Mouse (Mus musculus) MEL (cell line): ENCODE results near the gene Atp13a4. TPM values are rescaled to one million over a fixed set of nuclear protein-coding genes. Genes with fewer than 3 reads are reported as not detected.

ENCODE experiments used
- DNase-seq: peaks from one replicate; pipeline ENCODE4 v3.0.0; 2011; ENCODE audit warnings: low read depth, low spot score
- H3K27ac ChIP-seq: 2 replicates; pipeline ENCODE4 v1.5.1; 2012; ENCODE audit warnings: low read depth, mild to moderate bottlenecking, control low read depth, low read length, moderate library complexity; ENCODE audit not compliant: control insufficient read depth
- H3K27me3 ChIP-seq, 2 experiments: fragments of 150-350 bp in 1 of 2; sonication (generic) in 1 of 2; 2 replicates each; pipeline ENCODE4 v1.6.1; 2012; ENCODE audit warnings: low read length in 2 of 2, mild to moderate bottlenecking in 2 of 2, improper control_type of control experiment in 1 of 2, moderate library complexity in 1 of 2; ENCODE audit not compliant: insufficient read depth in 2 of 2, control insufficient read depth in 1 of 2
- H3K36me3 ChIP-seq, 2 experiments: 2 replicates each; pipeline ENCODE4 v1.6.1; 2012 to 2014; ENCODE audit warnings: low read length in 2 of 2, improper control_type of control experiment in 1 of 2, inconsistent platforms in 1 of 2, mild to moderate bottlenecking in 1 of 2; ENCODE audit not compliant: insufficient read depth in 2 of 2, control insufficient read depth in 1 of 2
- H3K4me1 ChIP-seq, 2 experiments: fragments of 150-350 bp in 1 of 2; sonication (generic) in 1 of 2; 2 replicates each; pipeline ENCODE4 v1.6.1; 2012; ENCODE audit warnings: low read length in 2 of 2, improper control_type of control experiment in 1 of 2, mild to moderate bottlenecking in 1 of 2; ENCODE audit not compliant: insufficient read depth in 2 of 2, control insufficient read depth in 1 of 2
- H3K4me3 ChIP-seq, 2 experiments: fragments of 150-350 bp in 1 of 2; sonication (generic) in 1 of 2; 2 replicates each; pipeline ENCODE4 v1.5.1; 2012; ENCODE audit warnings: low read depth in 2 of 2, low read length in 2 of 2, mild to moderate bottlenecking in 2 of 2, moderate library complexity in 2 of 2, control low read depth in 1 of 2, improper control_type of control experiment in 1 of 2; ENCODE audit not compliant: control insufficient read depth in 1 of 2, insufficient read depth in 1 of 2
- H3K79me2 ChIP-seq: 2 replicates; pipeline ENCODE4 v1.6.1; 2012; ENCODE audit warnings: mild to moderate bottlenecking, low read length, moderate library complexity; ENCODE audit not compliant: control insufficient read depth, poor library complexity, insufficient read depth
- H3K9ac ChIP-seq: 2 replicates; pipeline ENCODE4 v1.6.1; 2012; ENCODE audit warnings: low read depth, mild to moderate bottlenecking, control low read depth, low read length, moderate library complexity; ENCODE audit not compliant: control insufficient read depth, poor library complexity, severe bottlenecking
- H3K9me3 ChIP-seq: fragments of 150-350 bp; sonication (generic); replicated peaks from 2 replicates; pipeline ENCODE4 v1.6.1; 2012; ENCODE audit warnings: mild to moderate bottlenecking, low read length, improper control_type of control experiment, moderate library complexity; ENCODE audit not compliant: insufficient read depth
- CTCF ChIP-seq, 3 experiments: IDR thresholded peaks in 2 of 3; conservative IDR thresholded peaks in 1 of 3; 2 replicates each; pipeline ENCODE4 v1.5.1; 2011 to 2012; ENCODE audit warnings: low read length in 3 of 3, low read depth in 2 of 3, mild to moderate bottlenecking in 2 of 3, improper control_type of control experiment in 1 of 3, inconsistent platforms in 1 of 3, mixed read lengths in 1 of 3, moderate library complexity in 1 of 3; ENCODE audit not compliant: control insufficient read depth in 1 of 3, insufficient read depth in 1 of 3, poor library complexity in 1 of 3, severe bottlenecking in 1 of 3
- E2F4 ChIP-seq: IDR thresholded peaks from 2 replicates; pipeline ENCODE4 v1.6.1; 2011; ENCODE audit warnings: low read depth, low read length, improper control_type of control experiment, borderline replicate concordance
- ELF1 ChIP-seq: IDR thresholded peaks from 2 replicates; pipeline ENCODE4 v1.6.1; 2014; ENCODE audit warnings: low read depth, mild to moderate bottlenecking, inconsistent platforms, low read length, improper control_type of control experiment, moderate library complexity
- ETS1 ChIP-seq: IDR thresholded peaks from 2 replicates; pipeline ENCODE4 v1.6.1; 2012; ENCODE audit warnings: low read depth, mild to moderate bottlenecking, inconsistent platforms, low read length, improper control_type of control experiment, moderate library complexity
- HCFC1 ChIP-seq: IDR thresholded peaks from 2 replicates; pipeline ENCODE4 v1.6.1; 2012; ENCODE audit warnings: low read depth, mild to moderate bottlenecking, inconsistent platforms, low read length, improper control_type of control experiment, moderate library complexity
- MEF2A ChIP-seq: IDR thresholded peaks from 2 replicates; pipeline ENCODE4 v1.6.1; 2014; ENCODE audit warnings: low read depth, mild to moderate bottlenecking, inconsistent platforms, low read length, improper control_type of control experiment; ENCODE audit not compliant: poor library complexity, insufficient replicate concordance, severe bottlenecking; ENCODE audit errors: extremely low read depth
- NELFE ChIP-seq: IDR thresholded peaks from 2 replicates; pipeline ENCODE4 v1.6.1; 2011; ENCODE audit warnings: low read depth, low read length, improper control_type of control experiment
- NRF1 ChIP-seq: IDR thresholded peaks from 2 replicates; pipeline ENCODE4 v1.6.1; 2014; ENCODE audit warnings: low read depth, mild to moderate bottlenecking, inconsistent platforms, low read length, improper control_type of control experiment, moderate library complexity; ENCODE audit not compliant: poor library complexity, insufficient read depth, severe bottlenecking
- POLR2A ChIP-seq, 2 experiments: IDR thresholded peaks; 2 replicates each; pipeline ENCODE4 v1.6.1; 2011 to 2012; ENCODE audit warnings: low read length in 2 of 2, mild to moderate bottlenecking in 2 of 2, control low read depth in 1 of 2, improper control_type of control experiment in 1 of 2, low read depth in 1 of 2, moderate library complexity in 1 of 2; ENCODE audit not compliant: control insufficient read depth in 1 of 2, insufficient read depth in 1 of 2, poor library complexity in 1 of 2
- POLR2AphosphoS2 ChIP-seq: IDR thresholded peaks from 2 replicates; pipeline ENCODE4 v1.6.1; 2011; ENCODE audit warnings: low read length, improper control_type of control experiment
- RCOR1 ChIP-seq: IDR thresholded peaks from 2 replicates; pipeline ENCODE4 v1.6.1; 2012; ENCODE audit warnings: low read depth, mild to moderate bottlenecking, inconsistent platforms, low read length, improper control_type of control experiment
- SMC3 ChIP-seq: IDR thresholded peaks from 2 replicates; pipeline ENCODE4 v1.6.1; 2011; ENCODE audit warnings: low read depth, low read length, improper control_type of control experiment
- TAL1 ChIP-seq: IDR thresholded peaks from 2 replicates; pipeline ENCODE4 v1.6.1; 2012; ENCODE audit warnings: mild to moderate bottlenecking, inconsistent platforms, low read length, moderate library complexity, mixed read lengths
- TBP ChIP-seq: IDR thresholded peaks from 2 replicates; pipeline ENCODE4 v1.8.0; 2011; ENCODE audit warnings: low read depth, low read length, improper control_type of control experiment
- TCF12 ChIP-seq: IDR thresholded peaks from 2 replicates; pipeline ENCODE4 v1.6.1; 2014; ENCODE audit warnings: low read depth, mild to moderate bottlenecking, inconsistent platforms, low read length, improper control_type of control experiment, moderate library complexity
- UBTF ChIP-seq: IDR thresholded peaks from 2 replicates; pipeline ENCODE4 v1.6.1; 2012; ENCODE audit warnings: low read depth, mild to moderate bottlenecking, inconsistent platforms, low read length, improper control_type of control experiment, moderate library complexity, borderline replicate concordance; ENCODE audit not compliant: insufficient read depth
- USF1 ChIP-seq: IDR thresholded peaks from 2 replicates; pipeline ENCODE4 v1.6.1; 2014; ENCODE audit warnings: low read depth, mild to moderate bottlenecking, inconsistent platforms, low read length, improper control_type of control experiment, moderate library complexity
- ZNF384 ChIP-seq: IDR thresholded peaks from 2 replicates; pipeline ENCODE4 v1.6.1; 2012; ENCODE audit warnings: low read depth, mild to moderate bottlenecking, inconsistent platforms, low read length, improper control_type of control experiment
- polyA plus RNA-seq, 2 experiments: library from polyadenylated mRNA; stranded (reverse) in 1 of 2; unstranded in 1 of 2; fragments of >175 nt in 1 of 2; fragments of >200 nt in 1 of 2; gene quantifications; 2 replicates each; pipeline versions ENCODE4 v1.2.1 to v1.2.4; 2012; ENCODE audit warnings: low replicate concordance in 2 of 2, low read depth in 1 of 2; ENCODE audit not compliant: insufficient read length in 2 of 2, insufficient read depth in 1 of 2, missing spikeins in 1 of 2
- total RNA-seq: library from RNA; depleted of rRNA; stranded (reverse); fragments of 300-350 nt; gene quantifications from 2 replicates; pipeline ENCODE4 v1.2.3, GENCODE M21; 2012

The Atp13a4 gene
- total and polyA plus RNA-seq, 3 experiments: not detected

- Histone ChIP-seq H3K4me1 (no peaks in the 10 kb centered on the region), H3K79me2 (no peaks in the 10 kb centered on the region), H3K36me3 (no peaks in the 10 kb centered on the region), H3K27ac (no peak overlapping the region), H3K4me3 (no peak overlapping the region), H3K9me3 (no peaks in the 10 kb centered on the region), H3K27me3 (no peaks in the 10 kb centered on the region), H3K9ac (no peak overlapping the region)
- TF ChIP-seq TAL1 (no peak), E2F4 (no peak), NELFE (no peak), NRF1 (no peak), SMC3 (no peak), HCFC1 (no peak), POLR2AphosphoS2 (no peak), POLR2A (IDR thresholded peaks at IDR 0.05; ENCODE audit: control insufficient read depth in 1 of 2, insufficient read depth in 1 of 2, low read depth in 1 of 2, low read length in 2 of 2, poor library complexity in 1 of 2) (no peak), TBP (no peak), RCOR1 (no peak), TCF12 (no peak), USF1 (no peak), ETS1 (no peak), MEF2A (no peak)
- no peak for DNase-seq
Observed at GRCm38 (mm10) chr16:29527085-29527484, 17.6 kb downstream of the Atp13a4 start.

GRCm38 (mm10) chr16:29526585-29526984 lies 18.1 kb downstream of the Atp13a4 start:
- H3K9me3 ChIP-seq: no peaks in the 10 kb centered on the region
- no peaks in the 10 kb centered on the region for H3K4me1 ChIP-seq
- no peaks in the 10 kb centered on the region for H3K79me2 ChIP-seq
- H3K27me3 ChIP-seq: no peaks in the 10 kb centered on the region
- no peak overlapping the region for H3K4me3 ChIP-seq
- H3K27ac ChIP-seq: no peak overlapping the region
- TF ChIP-seq MEF2A: no peak
- TF ChIP-seq UBTF: no peak
- TF ChIP-seq ZNF384: no peak
- no peak for TF ChIP-seq ELF1
- no peak for TF ChIP-seq NRF1
- TF ChIP-seq POLR2A (IDR thresholded peaks at IDR 0.05; ENCODE audit: control insufficient read depth in 1 of 2, insufficient read depth in 1 of 2, low read depth in 1 of 2, low read length in 2 of 2, poor library complexity in 1 of 2): no peak
- TF ChIP-seq USF1: no peak
- no peak for TF ChIP-seq CTCF (IDR thresholded peaks at IDR 0.05 in 2 of 3, conservative IDR thresholded peaks at IDR 0.05 in 1 of 3; ENCODE audit: control insufficient read depth in 1 of 3, insufficient read depth in 1 of 3, low read depth in 2 of 3, low read length in 3 of 3, poor library complexity in 1 of 3, severe bottlenecking in 1 of 3)
- no peaks in the 10 kb centered on the region for H3K36me3 ChIP-seq
- DNase-seq: no peak
- no peak overlapping the region for H3K9ac ChIP-seq
